Mouse (Mus musculus) ES-E14 (cell line): Measurements from ENCODE around the gene Fam160a1.

Experiments used
- CHD2 ChIP-seq: IDR thresholded peaks from 2 replicates; pipeline ENCODE4 v1.6.1; 2014; ENCODE audit warnings: mild to moderate bottlenecking, low read depth, low read length, inconsistent platforms
- HCFC1 ChIP-seq: IDR thresholded peaks from 2 replicates; pipeline ENCODE4 v1.6.1; 2012; ENCODE audit warnings: low read length, inconsistent platforms, borderline replicate concordance; ENCODE audit not compliant: insufficient read depth
- MAFK ChIP-seq: IDR thresholded peaks from 2 replicates; pipeline ENCODE4 v1.6.1; 2014; ENCODE audit warnings: mild to moderate bottlenecking, low read depth, low read length, inconsistent platforms; ENCODE audit not compliant: insufficient read depth
- ZC3H11A ChIP-seq: IDR thresholded peaks from 2 replicates; pipeline ENCODE4 v1.6.1; 2012; ENCODE audit warnings: low read depth, mild to moderate bottlenecking, inconsistent platforms, low read length, borderline replicate concordance
- ZNF384 ChIP-seq: IDR thresholded peaks from 2 replicates; pipeline ENCODE4 v1.6.1; 2012; ENCODE audit warnings: low read depth, low read length, inconsistent platforms

DNA sequence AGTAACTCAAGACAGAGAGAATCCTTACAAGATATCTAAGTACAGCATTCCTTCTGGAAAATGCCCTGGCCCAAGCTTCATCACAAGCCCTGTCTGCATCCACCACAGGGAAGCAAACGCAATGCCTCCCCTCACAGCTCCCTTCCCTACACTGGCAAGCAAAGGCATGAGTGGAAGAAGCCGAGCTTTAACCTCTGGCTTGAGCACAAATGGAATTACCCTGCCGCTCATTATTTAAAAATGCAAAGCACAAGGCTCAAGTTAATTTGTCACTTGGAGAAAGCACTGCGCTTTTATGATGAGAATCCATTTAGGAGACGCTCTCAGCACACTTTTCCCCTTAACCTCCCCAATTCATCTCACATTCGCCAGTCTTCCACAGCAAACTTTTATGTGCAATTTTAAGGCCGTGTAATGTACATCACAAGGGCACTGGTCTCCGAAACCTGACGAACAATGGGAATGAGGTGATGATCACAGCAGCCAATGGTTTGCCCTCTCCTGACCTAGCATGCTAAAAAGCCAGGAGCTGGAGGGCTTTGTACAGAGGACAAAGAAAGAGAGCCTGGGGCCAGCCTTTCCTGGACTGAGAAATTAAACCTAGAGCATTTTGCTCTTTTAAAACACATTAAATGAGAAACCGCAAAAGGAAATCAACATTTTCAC lies 15.5 kb upstream of the Fam160a1 start:
- TF ChIP-seq ZNF384 (no peak), HCFC1 (no peak), CHD2 (no peak), MAFK (no peak), ZC3H11A (no peak)
